Mouse (Mus musculus) liver, embryonic 11.5 days (tissue): ENCODE data around the gene Tns1. TPM values are rescaled to one million over a fixed set of nuclear protein-coding genes. Genes with fewer than 3 reads are reported as not detected.

Experiments
- ATAC-seq: fragments of 200-750 bp; cut with Nextera tagmentation; replicated peaks from 2 replicates; pipeline ENCODE4 v1.8.0; 2017; ENCODE audit warnings: moderate number of reproducible peaks, mild to moderate bottlenecking, moderate TSS enrichment, moderate library complexity; ENCODE audit not compliant: low FRiP score
- DNase-seq: peaks from one replicate; pipeline ENCODE4 v3.0.0-alpha.2; 2017; ENCODE audit warnings: low spot score
- H3K27ac ChIP-seq: fragments of 300-500 bp; sonication (generic); 2 replicates; pipeline ENCODE4 v1.5.1; 2014; ENCODE audit warnings: mild to moderate bottlenecking, low read depth, low read length, control low read depth
- H3K27me3 ChIP-seq: fragments of 300-500 bp; sonication (generic); replicated peaks from 2 replicates; pipeline ENCODE4 v1.6.1; 2014; ENCODE audit warnings: low read length, mixed read lengths; ENCODE audit not compliant: control insufficient read depth, insufficient read depth
- H3K36me3 ChIP-seq: fragments of 300-500 bp; sonication (generic); 2 replicates; pipeline ENCODE4 v1.6.1; 2014; ENCODE audit warnings: mild to moderate bottlenecking, low read length, moderate library complexity, mixed read lengths; ENCODE audit not compliant: control insufficient read depth, insufficient read depth
- H3K4me1 ChIP-seq: fragments of 300-500 bp; sonication (generic); replicated peaks from 2 replicates; pipeline ENCODE4 v1.6.1; 2014; ENCODE audit warnings: low read length, mixed read lengths; ENCODE audit not compliant: control insufficient read depth, insufficient read depth
- H3K4me2 ChIP-seq: fragments of 300-500 bp; sonication (generic); 2 replicates; pipeline ENCODE4 v1.6.1; 2014; ENCODE audit warnings: mild to moderate bottlenecking, control low read depth, moderate library complexity
- H3K4me3 ChIP-seq: fragments of 300-500 bp; sonication (generic); 2 replicates; pipeline ENCODE4 v1.5.1; 2014; ENCODE audit warnings: low read depth, low read length, control low read depth
- H3K9ac ChIP-seq: fragments of 300-500 bp; sonication (generic); 2 replicates; pipeline ENCODE4 v1.6.1; 2014; ENCODE audit warnings: low read depth, low read length, control low read depth
- H3K9me3 ChIP-seq: fragments of 300-500 bp; sonication (generic); 2 replicates; pipeline ENCODE4 v1.6.1; 2016; ENCODE audit warnings: low read length, inconsistent platforms, mixed read lengths; ENCODE audit not compliant: control insufficient read depth
- WGBS: fragments of 180-500 bp; shearing (Covaris S2); extraction: QIAGEN DNeasy Blood & Tissue Kit; methylation state at CpG from one replicate; pipeline ENCODE4 v1.1.7; 2014; 5-methylcytosine and 5-hydroxymethylcytosine counted together
- polyA plus RNA-seq: library from polyadenylated mRNA; unstranded; fragments of >200 nt; fragmentation: Nextera tagmentation; extraction: Ambion mirVana; gene quantifications from 2 replicates; pipeline ENCODE4 v1.2.1, GENCODE M21; 2014

Tns1 gene
- polyA plus RNA-seq, 1 experiment from 2014 or later = 19.4 TPM

GRCm38 (mm10) chr1:73998925-73999375, 125.3 kb downstream of the Tns1 start:
- no peak for ATAC-seq
- H3K4me3 ChIP-seq = no peak overlapping the region

GRCm38 (mm10) chr1:73998131-73998865, 126.0 kb downstream of the Tns1 start:
- Histone ChIP-seq H3K4me2 (no peak overlapping the region), H3K27ac (no peak overlapping the region), H3K4me1 (peaks cover 38% of the 10 kb centered on the region), H3K9ac (no peak overlapping the region), H3K36me3 (peaks cover 2% of the 10 kb centered on the region; the same call in 1 of the 2 replicates), H3K9me3 (no peaks in the 10 kb centered on the region), H3K4me3 (no peak overlapping the region), H3K27me3 (no peaks in the 10 kb centered on the region)
- ATAC-seq (no peak), DNase-seq (no peak)
- WGBS = 66% methylated on average over 9 of the region's 9 CpGs

More at GRCm38 (mm10) chr1:73998925-73999375, 125.3 kb downstream of the Tns1 start:
- no peak for DNase-seq
- H3K4me2 ChIP-seq = no peak overlapping the region
- no peak overlapping the region for H3K27ac ChIP-seq
- 52% methylated on average over 5 of the region's 5 CpGs for WGBS
- no peaks in the 10 kb centered on the region for H3K27me3 ChIP-seq
- H3K36me3 ChIP-seq = peaks cover 2% of the 10 kb centered on the region; the same call in 1 of the 2 replicates
- no peaks in the 10 kb centered on the region for H3K9me3 ChIP-seq
- no peak overlapping the region for H3K9ac ChIP-seq
- H3K4me1 ChIP-seq = peaks cover 38% of the 10 kb centered on the region

- H3K27me3 ChIP-seq = no peaks in the 10 kb centered on the region
- no peaks in the 10 kb centered on the region for H3K9me3 ChIP-seq
- H3K9ac ChIP-seq = no peak overlapping the region
- DNase-seq (no peak), ATAC-seq (no peak)
- no peak overlapping the region for H3K4me3 ChIP-seq
- H3K4me1 ChIP-seq = peaks cover 38% of the 10 kb centered on the region
- peaks cover 2% of the 10 kb centered on the region; the same call in 1 of the 2 replicates for H3K36me3 ChIP-seq
- H3K4me2 ChIP-seq = no peak overlapping the region
- H3K27ac ChIP-seq = no peak overlapping the region
- WGBS = 77% methylated on average over 6 of the region's 6 CpGs
Observed at GRCm38 (mm10) chr1:73997341-73997740, 126.9 kb downstream of the Tns1 start.

GRCm38 (mm10) chr1:73996650-73997049, 127.6 kb downstream of the Tns1 start:
- H3K4me1 ChIP-seq = peaks cover 34% of the 10 kb centered on the region
- H3K27ac ChIP-seq = no peak overlapping the region
- no peak overlapping the region for H3K4me3 ChIP-seq
- no peak for DNase-seq
- no peak overlapping the region for H3K9ac ChIP-seq
- H3K9me3 ChIP-seq = no peaks in the 10 kb centered on the region
- H3K27me3 ChIP-seq = no peaks in the 10 kb centered on the region
- WGBS = 80% methylated on average over 3 of the region's 3 CpGs
- H3K36me3 ChIP-seq = peaks cover 2% of the 10 kb centered on the region; the same call in 1 of the 2 replicates
- ATAC-seq = no peak
- no peak overlapping the region for H3K4me2 ChIP-seq

GRCm38 (mm10) chr1:73996209-73996608, 128.0 kb downstream of the Tns1 start:
- Histone ChIP-seq H3K9me3 (no peaks in the 10 kb centered on the region), H3K36me3 (peaks cover 2% of the 10 kb centered on the region; the same call in 1 of the 2 replicates), H3K4me2 (no peak overlapping the region), H3K4me3 (no peak overlapping the region), H3K4me1 (peaks cover 30% of the 10 kb centered on the region), H3K27me3 (no peaks in the 10 kb centered on the region), H3K9ac (no peak overlapping the region), H3K27ac (no peak overlapping the region)
- WGBS = 51% methylated on average over 2 of the region's 2 CpGs
- no peak for ATAC-seq
- no peak for DNase-seq

- H3K9me3 ChIP-seq = no peaks in the 10 kb centered on the region
- H3K36me3 ChIP-seq = peaks cover 2% of the 10 kb centered on the region; the same call in 1 of the 2 replicates
- DNase-seq (no peak), ATAC-seq (no peak)
- H3K4me1 ChIP-seq = peaks cover 22% of the 10 kb centered on the region
- H3K4me3 ChIP-seq = no peak overlapping the region
- no peaks in the 10 kb centered on the region for H3K27me3 ChIP-seq
- H3K27ac ChIP-seq = no peak overlapping the region
- no peak overlapping the region for H3K4me2 ChIP-seq
- WGBS = 76% methylated on average over 13 of the region's 13 CpGs
- no peak overlapping the region for H3K9ac ChIP-seq
Observed at GRCm38 (mm10) chr1:73995063-73995810, 129.0 kb downstream of the Tns1 start.

GRCm38 (mm10) chr1:73993901-73994426, 130.3 kb downstream of the Tns1 start:
- Histone ChIP-seq H3K9me3 (no peaks in the 10 kb centered on the region), H3K4me3 (no peak overlapping the region), H3K27ac (no peak overlapping the region), H3K36me3 (peaks cover 2% of the 10 kb centered on the region; the same call in 1 of the 2 replicates), H3K4me1 (peaks cover 10% of the 10 kb centered on the region), H3K27me3 (no peaks in the 10 kb centered on the region), H3K9ac (no peak overlapping the region), H3K4me2 (no peak overlapping the region)
- DNase-seq (no peak), ATAC-seq (no peak)
- WGBS = 66% methylated on average over 7 of the region's 7 CpGs

- DNase-seq (no peak), ATAC-seq (no peak)
- no peak overlapping the region for H3K9ac ChIP-seq
- no peak overlapping the region for H3K4me3 ChIP-seq
- no peaks in the 10 kb centered on the region for H3K9me3 ChIP-seq
- peaks cover 2% of the 10 kb centered on the region; the same call in 1 of the 2 replicates for H3K36me3 ChIP-seq
- 70% methylated on average over 7 of the region's 7 CpGs for WGBS
- H3K27ac ChIP-seq = no peak overlapping the region
- H3K27me3 ChIP-seq = no peaks in the 10 kb centered on the region
- peaks cover 3% of the 10 kb centered on the region for H3K4me1 ChIP-seq
- H3K4me2 ChIP-seq = no peak overlapping the region
Observed at GRCm38 (mm10) chr1:73993279-73993678, 131.0 kb downstream of the Tns1 start.
